Mouse (Mus musculus) CH12.LX (cell line): ENCODE data around the gene Tamm41. TPM values are rescaled to one million over a fixed set of nuclear protein-coding genes. Genes with fewer than 3 reads are reported as not detected.
A peak's percentile ranks its signal among the peaks of the same experiment; 100 is the strongest.

Experiments used
- DNase-seq: peaks from one replicate; pipeline ENCODE4 v3.0.0-alpha.2; 2013; ENCODE audit errors: extremely low read depth
- H3K27ac ChIP-seq: 2 replicates; pipeline ENCODE4 v1.5.1; 2012; ENCODE audit warnings: low read depth, mild to moderate bottlenecking, control low read depth, moderate library complexity; ENCODE audit not compliant: insufficient read depth
- H3K27me3 ChIP-seq: replicated peaks from 2 replicates; pipeline ENCODE3; 2012; ENCODE audit warnings: inconsistent platforms
- H3K36me3 ChIP-seq, 2 experiments: replicated peaks in 1 of 2; 2 replicates each; pipeline versions ENCODE3 to v1.6.1; 2012; ENCODE audit warnings: inconsistent platforms in 1 of 2, low read length in 1 of 2, mild to moderate bottlenecking in 1 of 2, mixed read lengths in 1 of 2, moderate library complexity in 1 of 2; ENCODE audit not compliant: control insufficient read depth in 1 of 2, insufficient read depth in 1 of 2
- H3K4me1 ChIP-seq, 2 experiments: 2 replicates each; pipeline ENCODE4 v1.6.1; 2012; ENCODE audit warnings: inconsistent platforms in 1 of 2, moderate library complexity in 1 of 2; ENCODE audit not compliant: insufficient read depth in 2 of 2, control insufficient read depth in 1 of 2
- H3K4me2 ChIP-seq: 2 replicates; pipeline ENCODE4 v1.6.1; 2012; ENCODE audit warnings: low read depth, mild to moderate bottlenecking, control low read depth; ENCODE audit not compliant: poor library complexity, insufficient read depth, severe bottlenecking
- H3K4me3 ChIP-seq, 3 experiments: fragments of 150-350 bp in 1 of 3; sonication (generic) in 1 of 3; replicated peaks in 1 of 3; 2 replicates each; pipeline versions ENCODE3 to v1.5.1; 2011 to 2012; ENCODE audit warnings: low read depth in 2 of 3, low read length in 2 of 3, mild to moderate bottlenecking in 2 of 3, moderate library complexity in 2 of 3, control low read depth in 1 of 3, improper control_type of control experiment in 1 of 3, inconsistent platforms in 1 of 3, mixed read lengths in 1 of 3; ENCODE audit not compliant: poor library complexity in 1 of 3
- H3K79me2 ChIP-seq: replicated peaks from 2 replicates; pipeline ENCODE4 v1.6.1; 2012; ENCODE audit warnings: mild to moderate bottlenecking, moderate library complexity; ENCODE audit not compliant: control insufficient read depth, poor library complexity, insufficient read depth, severe bottlenecking; ENCODE audit errors: extremely low read depth
- H3K9ac ChIP-seq: 2 replicates; pipeline ENCODE4 v1.6.1; 2012; ENCODE audit warnings: low read depth, mild to moderate bottlenecking, control low read depth, moderate library complexity; ENCODE audit not compliant: insufficient read depth
- H3K9me3 ChIP-seq: replicated peaks from 2 replicates; pipeline ENCODE3; 2012; ENCODE audit warnings: low read length, inconsistent platforms, mixed read lengths
- BHLHE40 ChIP-seq: IDR thresholded peaks from 2 replicates; pipeline ENCODE4 v1.6.1; 2011; ENCODE audit warnings: mild to moderate bottlenecking, low read depth, low read length, improper control_type of control experiment
- CHD2 ChIP-seq: IDR thresholded peaks from 2 replicates; pipeline ENCODE4 v1.6.1; 2011; ENCODE audit warnings: low read length, improper control_type of control experiment
- E2F4 ChIP-seq: IDR thresholded peaks from 2 replicates; pipeline ENCODE4 v1.6.1; 2011; ENCODE audit warnings: low read depth, low read length, improper control_type of control experiment; ENCODE audit not compliant: insufficient replicate concordance
- ELF1 ChIP-seq: IDR thresholded peaks from 2 replicates; pipeline ENCODE4 v1.6.1; 2014; ENCODE audit warnings: low read depth, mild to moderate bottlenecking, inconsistent platforms, low read length, improper control_type of control experiment
- EP300 ChIP-seq: IDR thresholded peaks from 2 replicates; pipeline ENCODE4 v1.6.1; 2011; ENCODE audit warnings: low read length, improper control_type of control experiment
- ETS1 ChIP-seq: conservative IDR thresholded peaks from 2 replicates; pipeline ENCODE4 v1.6.1; 2012; ENCODE audit warnings: low read depth, mild to moderate bottlenecking, inconsistent platforms, low read length, improper control_type of control experiment, moderate library complexity
- GABPA ChIP-seq: IDR thresholded peaks from 2 replicates; pipeline ENCODE4 v1.6.1; 2012; ENCODE audit warnings: low read depth, low read length, improper control_type of control experiment, inconsistent platforms; ENCODE audit not compliant: insufficient replicate concordance
- HCFC1 ChIP-seq: IDR thresholded peaks from 2 replicates; pipeline ENCODE4 v1.6.1; 2012; ENCODE audit warnings: low read depth, mild to moderate bottlenecking, inconsistent platforms, low read length, improper control_type of control experiment
- IRF4 ChIP-seq: IDR thresholded peaks from 2 replicates; pipeline ENCODE4 v1.6.1; 2014; ENCODE audit warnings: low read depth, mild to moderate bottlenecking, inconsistent platforms, low read length, improper control_type of control experiment
- JUN ChIP-seq: IDR thresholded peaks from 2 replicates; pipeline ENCODE4 v1.6.1; 2011; ENCODE audit warnings: low read depth, mild to moderate bottlenecking, low read length, improper control_type of control experiment, moderate library complexity; ENCODE audit not compliant: insufficient read depth
- JUND ChIP-seq: conservative IDR thresholded peaks from 2 replicates; pipeline ENCODE4 v1.6.1; 2011; ENCODE audit warnings: low read depth, low read length, improper control_type of control experiment
- KAT2A ChIP-seq: IDR thresholded peaks from 2 replicates; pipeline ENCODE4 v1.6.1; 2012; ENCODE audit warnings: low read length, improper control_type of control experiment, inconsistent platforms; ENCODE audit not compliant: insufficient replicate concordance
- MAX ChIP-seq: IDR thresholded peaks from 2 replicates; pipeline ENCODE4 v1.6.1; 2011; ENCODE audit warnings: low read length, improper control_type of control experiment
- MEF2A ChIP-seq: IDR thresholded peaks from 2 replicates; pipeline ENCODE4 v1.6.1; 2014; ENCODE audit warnings: low read depth, mild to moderate bottlenecking, inconsistent platforms, low read length, improper control_type of control experiment, borderline replicate concordance
- MXI1 ChIP-seq: IDR thresholded peaks from 2 replicates; pipeline ENCODE4 v1.6.1; 2011; ENCODE audit warnings: mild to moderate bottlenecking, low read depth, low read length, improper control_type of control experiment
- MYC ChIP-seq: IDR thresholded peaks from 2 replicates; pipeline ENCODE4 v1.6.1; 2011; ENCODE audit warnings: low read depth, mild to moderate bottlenecking, improper control_type of control experiment, low read length
- POLR2A ChIP-seq: IDR thresholded peaks from 2 replicates; pipeline ENCODE4 v1.6.1; 2011; ENCODE audit warnings: low read depth, mild to moderate bottlenecking, improper control_type of control experiment, low read length
- POLR2AphosphoS2 ChIP-seq: IDR thresholded peaks from 2 replicates; pipeline ENCODE4 v1.6.1; 2011; ENCODE audit warnings: low read depth, low read length, improper control_type of control experiment
- RAD21 ChIP-seq: IDR thresholded peaks from 2 replicates; pipeline ENCODE4 v1.6.1; 2011; ENCODE audit warnings: low read depth, mild to moderate bottlenecking, low read length, improper control_type of control experiment, moderate library complexity
- SIN3A ChIP-seq: IDR thresholded peaks from 2 replicates; pipeline ENCODE4 v1.6.1; 2012; ENCODE audit warnings: low read length, improper control_type of control experiment, inconsistent platforms
- SMC3 ChIP-seq: IDR thresholded peaks from 2 replicates; pipeline ENCODE4 v1.6.1; 2011; ENCODE audit warnings: low read depth, low read length, improper control_type of control experiment
- UBTF ChIP-seq: IDR thresholded peaks from 2 replicates; pipeline ENCODE4 v1.6.1; 2012; ENCODE audit warnings: low read depth, mild to moderate bottlenecking, inconsistent platforms, low read length, improper control_type of control experiment, moderate library complexity
- USF1 ChIP-seq: IDR thresholded peaks from 2 replicates; pipeline ENCODE4 v1.6.1; 2014; ENCODE audit warnings: low read depth, mild to moderate bottlenecking, inconsistent platforms, low read length, improper control_type of control experiment
- USF2 ChIP-seq: conservative IDR thresholded peaks from 2 replicates; pipeline ENCODE4 v1.6.1; 2011; ENCODE audit warnings: low read depth, low read length, improper control_type of control experiment
- ZC3H11A ChIP-seq: IDR thresholded peaks from 2 replicates; pipeline ENCODE4 v1.6.1; 2012; ENCODE audit warnings: low read depth, mild to moderate bottlenecking, inconsistent platforms, low read length, improper control_type of control experiment
- ZMIZ1 ChIP-seq: IDR thresholded peaks from 2 replicates; pipeline ENCODE4 v1.6.1; 2012; ENCODE audit warnings: low read depth, mild to moderate bottlenecking, inconsistent platforms, low read length, improper control_type of control experiment
- ZNF384 ChIP-seq: IDR thresholded peaks from 2 replicates; pipeline ENCODE4 v1.6.1; 2012; ENCODE audit warnings: low read depth, low read length, improper control_type of control experiment, inconsistent platforms
- dilution Hi-C: fragments of 300-500 bp; cut with MboI; formaldehyde crosslinking; loops from 2 replicates; pipeline ENCODE4 v1.14.3; 2020; ENCODE audit warnings: low sequenced_read_pairs; ENCODE audit not compliant: extremely low pct_unique_long_range_greater_than_20kb, extremely low pct_ligation_motif_present
- in situ Hi-C: fragments of 300-500 bp; cut with MboI; formaldehyde crosslinking; loops from 3 replicates; pipeline ENCODE4 v1.14.3; 2019; ENCODE audit warnings: low sequenced_read_pairs, low pct_ligation_motif_present, low pct_unique_long_range_greater_than_20kb, mixed read lengths
- polyA plus RNA-seq: library from polyadenylated mRNA; unstranded; fragments of >175 nt; gene quantifications from 2 replicates; pipeline ENCODE4 v1.2.1, GENCODE M21; 2012; ENCODE audit warnings: low read depth; ENCODE audit not compliant: insufficient read length
- total RNA-seq, 2 experiments: library from RNA; depleted of rRNA; stranded (reverse); fragments of 300-350 nt in 1 of 2; fragments of >200 nt in 1 of 2; gene quantifications; 2 replicates each; pipeline ENCODE4 v1.2.3; 2012 to 2014

The Tamm41 gene
- total and polyA plus RNA-seq, 3 experiments, result 29.3 to 41.1 (median 39.8) TPM

DNA sequence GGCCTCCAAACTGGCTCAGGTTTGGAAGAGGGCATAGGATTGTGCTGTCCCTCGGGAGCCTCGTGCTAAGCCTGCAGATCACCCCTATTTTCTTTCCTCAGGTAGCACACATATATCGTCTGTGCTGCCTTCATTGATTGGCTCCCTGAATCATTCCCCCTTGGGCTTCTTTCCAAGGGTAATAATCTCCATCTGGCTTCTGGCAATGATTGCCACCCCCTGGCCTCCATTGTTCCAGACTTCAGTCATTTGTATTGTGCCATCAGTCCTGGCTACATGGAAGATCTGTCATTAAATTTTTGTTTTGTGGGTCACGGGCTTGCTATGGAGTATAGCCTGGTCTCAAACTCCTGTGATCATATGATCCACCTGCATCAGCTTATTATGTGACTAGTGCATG, 17.8 kb upstream of the Tamm41 start:
- in situ Hi-C loops (loop anchor here (10.0 kb wide), 2 partner anchors 209 to 489 kb away; partner anchors contain the start of gene Tsen2), dilution Hi-C loops (no loop called here)
- H3K27me3 ChIP-seq, result no peaks in the 10 kb centered on the region
- H3K9me3 ChIP-seq, result no peaks in the 10 kb centered on the region
- no peak overlapping the region for H3K4me3 ChIP-seq
- H3K27ac ChIP-seq, result no peak overlapping the region
- H3K79me2 ChIP-seq, result no peaks in the 10 kb centered on the region
- no peaks in the 10 kb centered on the region for H3K36me3 ChIP-seq
- 0 out of 4 replicates have a peak, but pooled peaks cover 0 to 3% of the 10 kb centered on the region in 2 experiments for H3K4me1 ChIP-seq
- no peak for DNase-seq
- no peak overlapping the region for H3K4me2 ChIP-seq
- H3K9ac ChIP-seq, result no peak overlapping the region
- no peak for TF ChIP-seq CHD2
- no peak for TF ChIP-seq SIN3A
- no peak for TF ChIP-seq MAX
- TF ChIP-seq RAD21, result no peak
- no peak for TF ChIP-seq GABPA

DNA sequence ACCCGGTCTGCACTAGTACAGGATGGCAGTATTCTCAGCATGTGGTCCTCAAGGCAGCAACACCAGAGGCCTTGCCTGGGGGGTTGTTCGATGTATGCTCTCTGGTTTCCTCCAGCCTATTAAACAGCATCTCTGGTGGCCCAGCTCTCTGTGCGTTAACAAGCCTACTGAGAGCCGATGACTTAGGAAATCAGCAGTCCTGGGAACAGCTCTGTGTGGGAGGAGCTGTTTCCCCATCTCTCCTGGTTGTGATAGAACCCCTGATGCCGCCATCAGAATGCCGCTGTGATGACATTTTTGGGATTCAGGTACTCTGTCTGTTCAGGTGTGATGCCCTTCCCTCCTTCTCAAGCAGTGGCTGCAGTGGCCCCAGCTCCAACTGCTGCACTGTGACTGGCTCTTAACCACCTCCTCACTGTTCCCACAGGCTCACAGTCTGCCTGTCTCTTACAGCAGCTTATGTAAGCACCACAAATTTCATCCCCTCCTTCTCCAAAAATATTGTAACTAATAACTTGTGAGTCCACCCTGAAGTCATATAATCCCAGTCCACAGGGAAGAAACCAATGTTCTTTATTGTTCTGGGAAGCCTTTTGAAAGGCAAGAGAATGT, 14.0 kb upstream of the Tamm41 start:
- DNase-seq, result no peak

DNA sequence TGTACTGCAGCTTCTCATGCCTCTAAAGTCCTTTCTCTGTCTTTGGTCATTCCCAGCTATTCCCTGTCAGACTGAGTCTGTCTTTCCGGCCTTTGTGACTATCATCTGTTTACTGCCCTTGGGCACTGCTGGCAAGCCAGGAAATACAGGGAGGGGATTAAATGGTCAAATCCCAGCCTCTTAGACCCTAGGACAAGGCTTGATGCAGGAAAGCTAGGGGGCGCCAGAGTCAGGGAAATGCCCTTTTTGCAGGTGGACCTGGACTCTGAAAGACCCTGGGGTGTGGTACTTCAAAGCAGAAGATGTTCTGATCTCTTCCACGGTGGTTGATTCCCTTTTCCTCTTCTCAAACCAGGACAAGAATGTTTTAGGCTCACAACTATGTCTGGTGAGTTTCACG, 11.3 kb upstream of the Tamm41 start:
- Histone ChIP-seq H3K9me3 (no peaks in the 10 kb centered on the region), H3K9ac (no peak overlapping the region), H3K4me1 (peaks cover 2 to 6% of the 10 kb centered on the region in 2 experiments; a peak in 3 of 4 replicates), H3K27ac (no peak overlapping the region), H3K4me2 (peak overlapping the region; percentile 73), H3K79me2 (no peaks in the 10 kb centered on the region), H3K36me3 (no peaks in the 10 kb centered on the region), H3K4me3 (no peak overlapping the region), H3K27me3 (no peaks in the 10 kb centered on the region)
- DNase-seq, result no peak
- in situ Hi-C loops, result no loop called here
- dilution Hi-C loops, result no loop called here
- TF ChIP-seq MEF2A, result no peak
- TF ChIP-seq IRF4, result no peak
- TF ChIP-seq POLR2AphosphoS2, result no peak
- peak; percentile 62 for TF ChIP-seq SMC3
- 0 out of 2 replicates have a peak, but pooled peaks have one; percentile 19 for TF ChIP-seq MYC
- peak; percentile 32; the same call in 1 of the 2 replicates for TF ChIP-seq ZC3H11A
- no peak for TF ChIP-seq SIN3A
- 0 out of 2 replicates have a peak, but pooled peaks have one; percentile 42 for TF ChIP-seq ELF1
- TF ChIP-seq JUN, result no peak
- TF ChIP-seq E2F4, result no peak
- no peak for TF ChIP-seq JUND
- TF ChIP-seq HCFC1, result no peak
- no peak for TF ChIP-seq ZMIZ1
- TF ChIP-seq RAD21, result peak; percentile 82
- no peak for TF ChIP-seq EP300
- no peak for TF ChIP-seq CHD2
- TF ChIP-seq BHLHE40, result peak; percentile 45; the same call in 1 of the 2 replicates

More for the DNA sequence above, 14.0 kb upstream of the Tamm41 start:
- dilution Hi-C loops (no loop called here), in situ Hi-C loops (loop anchor here (10.0 kb wide), 2 partner anchors 213 to 493 kb away; partner anchors contain the start of gene Tsen2)
- Histone ChIP-seq H3K4me3 (no peak overlapping the region), H3K27ac (no peak overlapping the region), H3K36me3 (no peaks in the 10 kb centered on the region), H3K79me2 (no peaks in the 10 kb centered on the region), H3K9ac (no peak overlapping the region), H3K9me3 (no peaks in the 10 kb centered on the region), H3K4me2 (no peak overlapping the region), H3K27me3 (no peaks in the 10 kb centered on the region), H3K4me1 (peaks cover 0 to 2% of the 10 kb centered on the region in 2 experiments; a peak in 2 of 4 replicates)
- TF ChIP-seq USF1 (no peak), ELF1 (no peak), KAT2A (no peak), MEF2A (no peak), SMC3 (no peak), UBTF (no peak), EP300 (no peak), ETS1 (no peak), MXI1 (no peak), ZNF384 (no peak), BHLHE40 (no peak), RAD21 (no peak), ZMIZ1 (no peak), POLR2A (no peak), USF2 (no peak)
